Mouse (Mus musculus) liver, embryonic 11.5 days (tissue): ENCODE measurements around the gene Slc39a11. TPM values are rescaled to one million over a fixed set of nuclear protein-coding genes. Genes with fewer than 3 reads are reported as not detected.
A peak's percentile ranks its signal among the peaks of the same experiment; 100 is the strongest.

Experiments
- ATAC-seq: fragments of 200-750 bp; cut with Nextera tagmentation; replicated peaks from 2 replicates; pipeline ENCODE4 v1.8.0; 2017; ENCODE audit warnings: moderate number of reproducible peaks, mild to moderate bottlenecking, moderate TSS enrichment, moderate library complexity; ENCODE audit not compliant: low FRiP score
- DNase-seq: peaks from one replicate; pipeline ENCODE4 v3.0.0-alpha.2; 2017; ENCODE audit warnings: low spot score
- H3K27ac ChIP-seq: fragments of 300-500 bp; sonication (generic); 2 replicates; pipeline ENCODE4 v1.5.1; 2014; ENCODE audit warnings: mild to moderate bottlenecking, low read depth, low read length, control low read depth
- H3K27me3 ChIP-seq: fragments of 300-500 bp; sonication (generic); replicated peaks from 2 replicates; pipeline ENCODE4 v1.6.1; 2014; ENCODE audit warnings: low read length, mixed read lengths; ENCODE audit not compliant: control insufficient read depth, insufficient read depth
- H3K36me3 ChIP-seq: fragments of 300-500 bp; sonication (generic); 2 replicates; pipeline ENCODE4 v1.6.1; 2014; ENCODE audit warnings: mild to moderate bottlenecking, low read length, moderate library complexity, mixed read lengths; ENCODE audit not compliant: control insufficient read depth, insufficient read depth
- H3K4me1 ChIP-seq: fragments of 300-500 bp; sonication (generic); replicated peaks from 2 replicates; pipeline ENCODE4 v1.6.1; 2014; ENCODE audit warnings: low read length, mixed read lengths; ENCODE audit not compliant: control insufficient read depth, insufficient read depth
- H3K4me2 ChIP-seq: fragments of 300-500 bp; sonication (generic); 2 replicates; pipeline ENCODE4 v1.6.1; 2014; ENCODE audit warnings: mild to moderate bottlenecking, control low read depth, moderate library complexity
- H3K4me3 ChIP-seq: fragments of 300-500 bp; sonication (generic); 2 replicates; pipeline ENCODE4 v1.5.1; 2014; ENCODE audit warnings: low read depth, low read length, control low read depth
- H3K9ac ChIP-seq: fragments of 300-500 bp; sonication (generic); 2 replicates; pipeline ENCODE4 v1.6.1; 2014; ENCODE audit warnings: low read depth, low read length, control low read depth
- H3K9me3 ChIP-seq: fragments of 300-500 bp; sonication (generic); 2 replicates; pipeline ENCODE4 v1.6.1; 2016; ENCODE audit warnings: low read length, inconsistent platforms, mixed read lengths; ENCODE audit not compliant: control insufficient read depth
- whole genome bisulfite sequencing: fragments of 180-500 bp; shearing (Covaris S2); extraction: QIAGEN DNeasy Blood & Tissue Kit; methylation state at CpG from one replicate; pipeline ENCODE4 v1.1.7; 2014; 5-methylcytosine and 5-hydroxymethylcytosine counted together
- polyA plus RNA-seq: library from polyadenylated mRNA; unstranded; fragments of >200 nt; fragmentation: Nextera tagmentation; extraction: Ambion mirVana; gene quantifications from 2 replicates; pipeline ENCODE4 v1.2.1, GENCODE M21; 2014

The Slc39a11 gene
- polyA plus RNA-seq, 1 experiment from 2014 or later: 20.9 TPM

GRCm38 (mm10) chr11:113290911-113291310 lies 359.0 kb downstream of the Slc39a11 start:
- no peaks in the 10 kb centered on the region for H3K36me3 ChIP-seq
- H3K27me3 ChIP-seq: no peaks in the 10 kb centered on the region
- no peak for DNase-seq
- no peak overlapping the region for H3K27ac ChIP-seq
- 0 out of 2 replicates have a peak, but pooled peaks have one; percentile 18 for ATAC-seq
- H3K9me3 ChIP-seq: no peaks in the 10 kb centered on the region
- WGBS: 70% methylated on average over 14 of the region's 14 CpGs
- no peak overlapping the region for H3K4me2 ChIP-seq
- H3K4me1 ChIP-seq: no peaks in the 10 kb centered on the region; the same call in 1 of the 2 replicates
- H3K9ac ChIP-seq: no peak overlapping the region
- H3K4me3 ChIP-seq: no peak overlapping the region

GRCm38 (mm10) chr11:113284951-113285741 lies 364.7 kb downstream of the Slc39a11 start:
- 84% methylated on average over 27 of the region's 27 CpGs for WGBS
- no peaks in the 10 kb centered on the region for H3K36me3 ChIP-seq
- no peak overlapping the region for H3K4me2 ChIP-seq
- ATAC-seq (no peak), DNase-seq (no peak)
- H3K4me3 ChIP-seq: no peak overlapping the region
- H3K9ac ChIP-seq: no peak overlapping the region
- H3K9me3 ChIP-seq: no peaks in the 10 kb centered on the region
- no peaks in the 10 kb centered on the region for H3K27me3 ChIP-seq
- no peak overlapping the region for H3K27ac ChIP-seq
- no peaks in the 10 kb centered on the region; the same call in 1 of the 2 replicates for H3K4me1 ChIP-seq

GRCm38 (mm10) chr11:113283376-113283811 lies 366.5 kb downstream of the Slc39a11 start:
- Histone ChIP-seq H3K27me3 (no peaks in the 10 kb centered on the region), H3K4me3 (no peak overlapping the region), H3K36me3 (no peaks in the 10 kb centered on the region), H3K27ac (no peak overlapping the region), H3K4me1 (no peaks in the 10 kb centered on the region; the same call in 1 of the 2 replicates), H3K9ac (no peak overlapping the region), H3K9me3 (no peaks in the 10 kb centered on the region), H3K4me2 (no peak overlapping the region)
- ATAC-seq (no peak), DNase-seq (no peak)
- WGBS: 45% methylated on average over 11 of the region's 11 CpGs

GRCm38 (mm10) chr11:113278238-113278637 lies 371.6 kb downstream of the Slc39a11 start:
- no peak for DNase-seq
- Histone ChIP-seq H3K4me1 (peaks cover 4% of the 10 kb centered on the region; the same call in 1 of the 2 replicates), H3K4me2 (no peak overlapping the region), H3K9me3 (no peaks in the 10 kb centered on the region), H3K9ac (no peak overlapping the region), H3K36me3 (no peaks in the 10 kb centered on the region), H3K4me3 (no peak overlapping the region), H3K27me3 (no peaks in the 10 kb centered on the region), H3K27ac (no peak overlapping the region)
- WGBS: 84% methylated on average over 6 of the region's 6 CpGs
- no peak for ATAC-seq

GRCm38 (mm10) chr11:113277034-113277612 lies 372.8 kb downstream of the Slc39a11 start:
- Histone ChIP-seq H3K4me1 (peaks cover 4% of the 10 kb centered on the region; the same call in 1 of the 2 replicates), H3K27me3 (no peaks in the 10 kb centered on the region), H3K36me3 (no peaks in the 10 kb centered on the region), H3K4me3 (no peak overlapping the region), H3K9me3 (no peaks in the 10 kb centered on the region), H3K4me2 (no peak overlapping the region), H3K27ac (no peak overlapping the region), H3K9ac (no peak overlapping the region)
- 53% methylated on average over 10 of the region's 10 CpGs for WGBS
- DNase-seq (no peak), ATAC-seq (no peak)

GRCm38 (mm10) chr11:113276518-113276917 lies 373.4 kb downstream of the Slc39a11 start:
- Histone ChIP-seq H3K27ac (no peak overlapping the region), H3K9ac (no peak overlapping the region), H3K4me1 (peaks cover 4% of the 10 kb centered on the region; the same call in 1 of the 2 replicates), H3K4me3 (no peak overlapping the region), H3K9me3 (no peaks in the 10 kb centered on the region), H3K4me2 (no peak overlapping the region), H3K27me3 (no peaks in the 10 kb centered on the region), H3K36me3 (no peaks in the 10 kb centered on the region)
- DNase-seq (no peak), ATAC-seq (no peak)
- 88% methylated on average over 8 of the region's 8 CpGs for WGBS

- 89% methylated on average over 8 of the region's 8 CpGs for WGBS
- no peak overlapping the region for H3K4me2 ChIP-seq
- H3K9ac ChIP-seq: no peak overlapping the region
- DNase-seq (no peak), ATAC-seq (no peak)
- H3K4me1 ChIP-seq: peaks cover 4% of the 10 kb centered on the region; the same call in 1 of the 2 replicates
- H3K4me3 ChIP-seq: no peak overlapping the region
- H3K9me3 ChIP-seq: no peaks in the 10 kb centered on the region
- H3K27ac ChIP-seq: no peak overlapping the region
- H3K36me3 ChIP-seq: no peaks in the 10 kb centered on the region
- no peaks in the 10 kb centered on the region for H3K27me3 ChIP-seq
Observed at GRCm38 (mm10) chr11:113274037-113274436, 375.8 kb downstream of the Slc39a11 start.

- ATAC-seq: no peak
- Histone ChIP-seq H3K9me3 (no peaks in the 10 kb centered on the region), H3K9ac (no peak overlapping the region), H3K4me3 (no peak overlapping the region), H3K27ac (no peak overlapping the region), H3K27me3 (no peaks in the 10 kb centered on the region), H3K4me1 (no peaks in the 10 kb centered on the region), H3K36me3 (no peaks in the 10 kb centered on the region), H3K4me2 (no peak overlapping the region)
- no peak for DNase-seq
- 77% methylated on average over 6 of the region's 6 CpGs for WGBS
Observed at GRCm38 (mm10) chr11:113271857-113272256, 378.0 kb downstream of the Slc39a11 start.
